Mouse (Mus musculus): ENCODE results near the gene Tecta.

- no peak for TF ChIP-seq CTCF (IDR thresholded peaks at IDR 0.05; ENCODE audit: control insufficient read depth, insufficient read depth, insufficient read length)
- no peak for TF ChIP-seq MAX (IDR thresholded peaks at IDR 0.05)
- no peak for TF ChIP-seq USF1 (IDR thresholded peaks at IDR 0.05; ENCODE audit: low read depth)
Measured at GRCm38 (mm10) chr9:42318455-42318987, 81.2 kb downstream of the Tecta start.
